Mouse (Mus musculus) layer of hippocampus, adult 8-10 months (tissue): ENCODE results near the gene 2900026A02Rik. TPM values are rescaled to one million over a fixed set of nuclear protein-coding genes. Genes with fewer than 3 reads are reported as not detected.

ENCODE experiments used
- DNase-seq, 2 experiments: peaks; one replicate each; pipeline ENCODE4 v3.0.0; 2022; ENCODE audit warnings: low spot score in 2 of 2
- total RNA-seq, 4 experiments: library from RNA; stranded (reverse); gene quantifications; 2 replicates each; pipeline ENCODE4 v1.2.4; 2022

2900026A02Rik gene
- total RNA-seq = 10 to 100 TPM; 56.0 to 66.0 (median 61.1) TPM

- DNase-seq = peak in 1 of 2 experiments; percentile 62
Observed at GRCm38 (mm10) chr5:113221147-113221865, at the start of gene 2900026A02Rik. Gene 2900026A02Rik, minus strand, starts transcription at chr5:113221236.

GRCm38 (mm10) chr5:113270043-113270442 lies 49.0 kb upstream of the 2900026A02Rik start:
- no peak for DNase-seq

GRCm38 (mm10) chr5:113268246-113268645 lies 47.2 kb upstream of the 2900026A02Rik start:
- DNase-seq = no peak

- DNase-seq = no peak
Observed at GRCm38 (mm10) chr5:113265637-113266036, 44.6 kb upstream of the 2900026A02Rik start.

- DNase-seq = peak in 1 of 2 experiments; percentile 34
Observed at GRCm38 (mm10) chr5:113250806-113251205, 29.8 kb upstream of the 2900026A02Rik start.

GRCm38 (mm10) chr5:113249263-113249930 lies 28.4 kb upstream of the 2900026A02Rik start:
- DNase-seq = no peak

- no peak for DNase-seq
Observed at GRCm38 (mm10) chr5:113230196-113230595, 9.2 kb upstream of the 2900026A02Rik start.

GRCm38 (mm10) chr5:113226632-113227102 lies 5.6 kb upstream of the 2900026A02Rik start, which contains the start of gene Tmem211:
Gene Tmem211, plus strand, starts transcription at chr5:113226909.
- DNase-seq = peak; percentile 65 to 86

- DNase-seq = no peak
Observed at GRCm38 (mm10) chr5:113225686-113226435, 4.8 kb upstream of the 2900026A02Rik start.

- DNase-seq = no peak
Observed at GRCm38 (mm10) chr5:113225271-113225670, 4.2 kb upstream of the 2900026A02Rik start.

- no peak for DNase-seq
Observed at GRCm38 (mm10) chr5:113223888-113224287, 2.9 kb upstream of the 2900026A02Rik start.

- DNase-seq = no peak
Observed at GRCm38 (mm10) chr5:113220383-113221146, 471 bp downstream of the 2900026A02Rik start.

- DNase-seq = no peak
Observed at GRCm38 (mm10) chr5:113219876-113220275, 1.2 kb downstream of the 2900026A02Rik start.

GRCm38 (mm10) chr5:113219450-113219849 lies 1.6 kb downstream of the 2900026A02Rik start:
- no peak for DNase-seq

- DNase-seq = no peak
Observed at GRCm38 (mm10) chr5:113218617-113219235, 2.3 kb downstream of the 2900026A02Rik start.

GRCm38 (mm10) chr5:113217076-113217475 lies 4.0 kb downstream of the 2900026A02Rik start:
- DNase-seq = no peak

- no peak for DNase-seq
Observed at GRCm38 (mm10) chr5:113216328-113216960, 4.6 kb downstream of the 2900026A02Rik start.

GRCm38 (mm10) chr5:113215610-113216011 lies 5.4 kb downstream of the 2900026A02Rik start:
- DNase-seq = no peak

GRCm38 (mm10) chr5:113214455-113214854 lies 6.6 kb downstream of the 2900026A02Rik start:
- DNase-seq = no peak

- no peak for DNase-seq
Observed at GRCm38 (mm10) chr5:113214041-113214440, 7.0 kb downstream of the 2900026A02Rik start.
